Mouse (Mus musculus): Measurements from ENCODE around the gene Defb42. TPM values are rescaled to one million over a fixed set of nuclear protein-coding genes. Genes with fewer than 3 reads are reported as not detected.

The Defb42 gene
- polyA plus RNA-seq, 1 experiment from 2014 or later: not detected

- H3K9ac ChIP-seq: no peak overlapping the region
- peaks cover 5% of the 10 kb centered on the region; the same call in 1 of the 2 replicates for H3K4me1 ChIP-seq
- no peaks in the 10 kb centered on the region for H3K36me3 ChIP-seq (replicated peaks)
- H3K27me3 ChIP-seq (replicated peaks): no peaks in the 10 kb centered on the region
- no peak for ATAC-seq (replicated peaks)
- no peak overlapping the region for H3K4me2 ChIP-seq
- no peak overlapping the region for H3K4me3 ChIP-seq
- no peaks in the 10 kb centered on the region for H3K9me3 ChIP-seq
- WGBS: 78% methylated on average over 5 of the region's 5 CpGs
- H3K27ac ChIP-seq: no peak overlapping the region
Observed at GRCm38 (mm10) chr14:63065391-63065790, 18.6 kb downstream of the Defb42 start.

DNA sequence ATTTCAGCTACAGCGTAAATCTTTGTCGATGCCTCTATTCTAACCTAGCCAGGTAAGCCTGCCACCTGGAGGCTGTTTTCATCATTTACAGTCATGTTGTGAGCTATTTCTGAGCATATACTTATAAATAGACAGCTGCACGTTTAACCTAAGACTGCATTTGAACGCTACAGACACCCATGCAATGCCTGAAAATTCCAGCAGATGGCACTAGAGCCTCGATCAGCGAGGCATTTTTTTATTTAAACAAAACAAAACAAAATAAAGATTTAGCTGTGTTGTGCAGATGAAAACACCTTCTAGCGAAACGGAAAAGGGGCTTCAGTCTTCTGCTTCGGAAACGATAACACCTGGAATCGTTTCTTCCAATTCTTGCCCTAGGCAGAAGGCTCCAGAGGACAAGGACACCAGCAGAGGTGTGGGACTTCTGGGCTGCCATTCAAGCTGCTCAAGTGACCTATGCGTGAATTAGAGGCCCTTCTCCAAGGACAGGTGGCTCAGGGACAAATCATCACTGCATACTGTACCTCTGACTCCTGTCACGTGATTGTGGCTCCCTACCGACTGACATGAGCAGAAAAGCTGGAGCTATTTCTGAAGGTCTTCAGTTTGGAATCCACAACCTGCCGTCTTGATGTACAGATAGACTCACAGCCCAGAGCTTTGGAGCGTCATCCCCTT is 20.0 kb downstream of the Defb42 start:
- no peaks in the 10 kb centered on the region for H3K36me3 ChIP-seq (replicated peaks)
- no peak overlapping the region for H3K9ac ChIP-seq
- no peaks in the 10 kb centered on the region for H3K9me3 ChIP-seq
- ATAC-seq (replicated peaks): peak; percentile 74
- peaks cover 5% of the 10 kb centered on the region; the same call in 1 of the 2 replicates for H3K4me1 ChIP-seq
- H3K27ac ChIP-seq: no peak overlapping the region
- H3K4me2 ChIP-seq: peak overlapping the region; percentile 33
- H3K4me3 ChIP-seq: no peak overlapping the region
- H3K27me3 ChIP-seq (replicated peaks): no peaks in the 10 kb centered on the region
- 33% methylated on average over 16 of the region's 16 CpGs for WGBS

DNA sequence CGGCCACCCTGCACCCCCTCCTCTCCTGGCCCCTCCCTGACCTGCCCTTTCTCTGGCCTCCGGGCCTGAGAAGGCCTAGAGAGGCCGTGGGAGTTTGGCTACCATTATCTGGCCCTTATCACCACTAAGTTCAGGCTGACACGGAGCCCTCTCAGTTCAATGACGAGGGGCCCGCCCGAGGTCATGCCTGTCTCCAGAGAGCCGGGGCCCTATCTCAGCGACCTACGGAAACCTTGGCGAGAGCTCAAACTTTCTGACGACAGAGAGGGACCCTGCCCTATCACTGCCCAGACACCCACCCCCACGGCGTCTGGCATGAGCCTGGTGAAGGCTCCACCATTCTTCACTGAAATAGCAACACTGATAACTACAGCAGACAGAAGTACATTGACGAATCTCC is 20.9 kb downstream of the Defb42 start:
- Histone ChIP-seq H3K9me3 (no peaks in the 10 kb centered on the region), H3K27me3 (replicated peaks) (no peaks in the 10 kb centered on the region), H3K27ac (no peak overlapping the region), H3K36me3 (replicated peaks) (no peaks in the 10 kb centered on the region), H3K4me1 (peaks cover 5% of the 10 kb centered on the region; the same call in 1 of the 2 replicates), H3K4me3 (no peak overlapping the region), H3K9ac (no peak overlapping the region), H3K4me2 (no peak overlapping the region)
- no peak for ATAC-seq (replicated peaks)
- WGBS: 86% methylated on average over 15 of the region's 15 CpGs

Other genes starting within 250 kb of the Defb42 start
- gene Wdfy2, start 209.3 kb upstream of the Defb42 start, polyA plus RNA-seq (2015; fragmentation: Nextera tagmentation; extraction: Ambion mirVana): 7.6 and 8.1 TPM in 2 replicates
- not detected in 2 replicates for gene Defb48, start 62.5 kb upstream of the Defb42 start, polyA plus RNA-seq (2015; fragmentation: Nextera tagmentation; extraction: Ambion mirVana)
- gene Defb47, start 48.9 kb upstream of the Defb42 start, polyA plus RNA-seq (2015; fragmentation: Nextera tagmentation; extraction: Ambion mirVana): not detected in 2 replicates
- gene Defb43, start 35.2 kb upstream of the Defb42 start, polyA plus RNA-seq (2015; fragmentation: Nextera tagmentation; extraction: Ambion mirVana): not detected in 2 replicates
- not detected in 2 replicates for gene Defb30, start 3.0 kb downstream of the Defb42 start, polyA plus RNA-seq (2015; fragmentation: Nextera tagmentation; extraction: Ambion mirVana)

Measured in midbrain, embryonic 15.5 days (tissue).